ENCODE assay signal across 32 mouse cellular contexts in the genomic region with DNA sequence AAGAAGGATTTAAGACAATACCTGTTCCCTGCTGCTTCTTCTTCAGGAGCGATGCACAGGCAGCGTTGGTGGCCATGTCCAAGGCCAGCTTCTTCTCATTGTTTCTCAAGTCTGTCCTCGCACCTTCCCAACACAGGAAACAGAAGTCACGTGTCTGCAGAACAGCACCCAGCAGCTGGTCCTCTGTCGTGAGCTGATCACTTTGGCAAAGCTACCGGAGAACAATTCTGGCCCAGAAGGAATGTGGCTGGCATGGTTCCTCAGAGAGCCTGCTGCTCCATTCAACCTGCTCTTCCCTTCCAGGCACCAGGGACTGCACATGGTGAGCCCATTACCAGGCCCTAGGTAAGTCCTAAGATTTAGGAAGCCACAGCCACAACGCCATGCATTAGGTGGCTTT.
"Had no signal": no experiment of that assay in that cellular context is flagged by ENCODE, and none has a peak within 500 bp of the region (broad histone marks: within the 10 kb centered on the region; RNA-seq: fewer than 3 reads in every experiment).

No protein-coding gene starts in this region.

- H3K27me3 ChIP-seq: limb, embryonic 12.5 days; limb, embryonic 13.5 days; limb, embryonic 15.5 days; liver, embryonic 12.5 days; liver, embryonic 13.5 days; liver, embryonic 15.5 days; lung, embryonic 15.5 days; megakaryocyte, embryonic 14.5 days; midbrain, embryonic 12.5 days; midbrain, embryonic 13.5 days; midbrain, embryonic 15.5 days; neural tube, embryonic 12.5 days had no signal

- H3K9ac ChIP-seq: limb, embryonic 12.5 days; limb, embryonic 13.5 days; limb, embryonic 15.5 days; liver, embryonic 12.5 days; liver, embryonic 13.5 days; liver, embryonic 14.5 days; liver, embryonic 15.5 days; liver, postnatal 0 days; lung, embryonic 14.5 days; lung, embryonic 15.5 days; midbrain, embryonic 12.5 days; midbrain, embryonic 13.5 days; midbrain, embryonic 15.5 days; neural tube, embryonic 12.5 days had no signal

- DNase-seq: left cerebral cortex, postnatal 4 days; liver; liver, embryonic 13.5 days; liver, postnatal 0 days; lung, adult 18-20 months; lung, adult 2 months; lung, embryonic 14.5 days; lung, postnatal 10 days; lung, postnatal 14 days; lung, postnatal 36 days; lung, postnatal 4 days; midbrain, embryonic 14.5 days had no signal

- H3K36me3 ChIP-seq: limb, embryonic 10.5 days; midbrain, embryonic 10.5 days; midbrain, embryonic 12.5 days; midbrain, embryonic 13.5 days; midbrain, embryonic 15.5 days; neural tube, embryonic 12.5 days had no signal

- H3K4me3 ChIP-seq: left cerebral cortex, adult 2 months; limb, embryonic 10.5 days; limb, embryonic 12.5 days; limb, embryonic 13.5 days; limb, embryonic 15.5 days; liver, embryonic 12.5 days; liver, embryonic 13.5 days; liver, embryonic 15.5 days; lung, embryonic 15.5 days; megakaryocyte, embryonic 14.5 days; midbrain, embryonic 10.5 days; midbrain, embryonic 12.5 days; midbrain, embryonic 13.5 days; midbrain, embryonic 15.5 days; myocyte; neural tube, embryonic 12.5 days had no signal

- H3K27ac ChIP-seq: left cerebral cortex, adult 2 months; limb, embryonic 10.5 days; limb, embryonic 12.5 days; limb, embryonic 13.5 days; limb, embryonic 15.5 days; liver, embryonic 12.5 days; liver, embryonic 13.5 days; liver, embryonic 14.5 days; liver, embryonic 15.5 days; lung, embryonic 15.5 days; macrophage; midbrain, embryonic 10.5 days; midbrain, embryonic 12.5 days; midbrain, embryonic 13.5 days; midbrain, embryonic 15.5 days; neural tube, embryonic 12.5 days had no signal

- H3K4me2 ChIP-seq: limb, embryonic 12.5 days; limb, embryonic 13.5 days; limb, embryonic 15.5 days; liver, embryonic 11.5 days; liver, embryonic 12.5 days; liver, embryonic 13.5 days; liver, embryonic 15.5 days; lung, embryonic 14.5 days; lung, embryonic 15.5 days; midbrain, embryonic 12.5 days; midbrain, embryonic 13.5 days; midbrain, embryonic 15.5 days; neural tube, embryonic 12.5 days had no signal

- H3K9me3 ChIP-seq: limb, embryonic 10.5 days; limb, embryonic 12.5 days; limb, embryonic 13.5 days; limb, embryonic 15.5 days; liver, embryonic 12.5 days; liver, embryonic 13.5 days; liver, embryonic 15.5 days; lung, embryonic 15.5 days; megakaryocyte, embryonic 14.5 days; midbrain, embryonic 10.5 days; midbrain, embryonic 12.5 days; midbrain, embryonic 13.5 days; midbrain, embryonic 15.5 days; neural tube, embryonic 12.5 days had no signal

- ATAC-seq: liver, embryonic 12.5 days; liver, postnatal 0 days; lung, postnatal 0 days; midbrain, embryonic 13.5 days; midbrain, embryonic 15.5 days; midbrain, embryonic 16.5 days had no signal

- H3K4me1 ChIP-seq: liver, embryonic 13.5 days; midbrain, embryonic 10.5 days; midbrain, embryonic 12.5 days; midbrain, embryonic 13.5 days; midbrain, embryonic 15.5 days; neural tube, embryonic 12.5 days had no signal
